Mouse (Mus musculus) bone marrow, adult 2 months (tissue): ENCODE measurements around the gene Nol11.

Experiments used
- CTCF ChIP-seq: fragments of 200-500 bp; IDR thresholded peaks from 2 replicates; pipeline ENCODE4 v1.5.1; 2011; ENCODE audit warnings: low read length, control low read depth; ENCODE audit not compliant: control insufficient read depth, insufficient read depth
- POLR2A ChIP-seq: fragments of 200-500 bp; IDR thresholded peaks from 2 replicates; pipeline ENCODE4 v1.6.1; 2011; ENCODE audit warnings: low read depth, mild to moderate bottlenecking, control low read depth, low read length, borderline replicate concordance; ENCODE audit not compliant: control insufficient read depth

DNA sequence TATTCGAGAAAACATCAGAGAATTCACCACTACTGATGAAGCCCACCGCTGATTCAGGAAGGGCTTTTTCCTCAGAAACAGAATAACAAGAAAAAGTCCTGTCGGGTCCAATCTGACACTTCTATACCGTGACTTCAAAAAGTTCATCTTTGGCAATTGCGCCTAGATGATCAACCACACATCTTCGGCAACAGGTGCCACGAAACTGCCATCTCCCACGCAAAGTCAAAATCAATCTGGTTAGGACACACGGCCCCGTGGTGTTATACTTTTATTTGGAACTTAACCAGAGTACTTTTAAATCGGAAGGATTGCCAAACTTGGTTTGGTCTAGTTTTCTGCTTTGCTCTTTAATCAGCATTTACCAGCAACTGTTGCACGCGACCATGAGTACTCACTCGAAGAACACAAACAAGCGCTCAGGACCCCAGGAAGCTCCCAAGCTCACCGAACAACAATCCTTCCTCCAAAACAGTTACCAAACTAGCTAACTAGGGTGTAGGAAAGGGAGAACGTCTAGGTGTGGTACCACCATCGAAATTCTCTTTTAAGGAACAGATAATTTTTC lies 58.9 kb downstream of the Nol11 start:
- TF ChIP-seq POLR2A: no peak
- TF ChIP-seq CTCF: no peak
